Mouse (Mus musculus) frontal cortex, postnatal 25 days (tissue): ENCODE measurements around the gene Agpat2.

Source experiments
- DNase-seq, 2 experiments: peaks; one replicate each; pipeline ENCODE4 v3.0.0; 2022; ENCODE audit warnings: low spot score in 2 of 2

Gene Agpat2

DNA sequence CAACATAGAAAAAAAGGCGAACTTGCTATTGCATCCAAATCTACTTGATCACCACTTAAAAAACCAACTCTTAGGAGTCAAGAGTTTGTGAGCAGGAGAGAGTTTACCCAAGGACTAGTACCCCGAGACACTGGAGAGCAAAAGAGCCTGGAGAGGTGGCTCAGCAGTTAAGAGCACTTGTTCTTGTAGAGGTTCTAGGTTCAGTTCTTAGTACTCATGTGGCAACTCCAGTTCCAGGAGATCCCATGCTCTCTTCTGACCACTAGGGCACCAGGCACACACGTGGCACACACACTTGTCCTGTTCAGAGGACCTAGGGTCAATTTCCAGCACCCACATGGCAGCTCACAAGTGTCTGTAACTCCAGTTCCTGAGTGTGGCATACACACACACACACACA, 21.9 kb upstream of the Agpat2 start:
- no peak for DNase-seq

DNA sequence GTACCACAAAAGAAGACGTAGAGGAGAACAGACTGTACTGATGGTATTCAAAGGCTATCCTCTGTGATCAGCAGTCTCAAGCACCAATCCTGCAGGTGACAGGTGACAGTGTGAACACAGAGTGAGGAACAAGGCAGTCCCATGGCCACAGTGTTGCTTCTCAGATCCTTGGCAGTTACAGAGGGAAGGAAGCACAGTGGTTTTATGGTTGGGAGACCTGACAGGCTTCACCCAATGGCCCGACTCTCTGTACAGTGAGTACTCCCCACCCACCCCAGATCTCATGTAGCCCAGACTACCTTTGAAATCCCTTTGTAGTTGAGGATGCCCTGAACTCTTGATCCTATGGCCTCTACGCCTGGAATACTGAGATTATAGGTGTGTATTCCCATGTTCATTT, 21.2 kb upstream of the Agpat2 start:
- DNase-seq = no peak

DNA sequence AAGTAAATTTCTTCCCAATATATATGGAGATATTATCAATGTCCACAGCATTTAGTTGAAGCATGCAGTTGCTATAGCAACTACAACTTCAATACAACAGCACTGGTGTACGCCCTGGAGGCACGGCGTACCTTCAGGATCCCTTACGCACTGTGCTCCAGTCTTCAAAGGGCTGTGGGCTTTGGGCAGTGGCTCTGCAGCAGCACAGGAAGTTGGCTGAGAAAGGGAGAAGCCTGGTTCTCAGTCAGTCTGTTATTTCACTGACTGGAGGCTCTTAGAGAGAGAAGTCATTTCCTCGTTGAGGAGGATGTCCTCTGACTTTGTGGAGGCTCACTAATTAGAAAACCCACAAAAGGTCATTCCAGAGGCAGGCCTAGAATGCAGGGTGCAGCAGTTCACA, 18.8 kb upstream of the Agpat2 start:
- DNase-seq = no peak

DNA sequence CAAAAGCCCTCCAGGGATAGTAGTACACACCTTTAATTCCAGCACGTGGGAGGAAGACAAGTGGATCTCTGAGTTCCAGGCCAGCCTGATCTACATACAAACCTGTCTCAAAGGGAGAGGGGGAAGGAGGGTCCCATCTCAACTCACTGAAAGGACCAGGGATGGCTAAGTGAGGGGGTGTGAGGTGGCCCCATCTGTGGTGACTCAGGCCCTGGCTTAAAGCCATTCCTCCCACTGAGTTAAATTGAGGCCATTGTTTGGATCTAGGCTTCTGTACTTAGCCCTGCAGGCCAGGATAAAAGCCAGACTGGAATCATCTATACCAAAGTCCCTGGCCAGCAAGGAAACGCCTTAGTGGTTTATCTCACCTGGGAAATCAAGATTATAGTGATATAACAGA, 17.0 kb upstream of the Agpat2 start:
- no peak for DNase-seq

DNA sequence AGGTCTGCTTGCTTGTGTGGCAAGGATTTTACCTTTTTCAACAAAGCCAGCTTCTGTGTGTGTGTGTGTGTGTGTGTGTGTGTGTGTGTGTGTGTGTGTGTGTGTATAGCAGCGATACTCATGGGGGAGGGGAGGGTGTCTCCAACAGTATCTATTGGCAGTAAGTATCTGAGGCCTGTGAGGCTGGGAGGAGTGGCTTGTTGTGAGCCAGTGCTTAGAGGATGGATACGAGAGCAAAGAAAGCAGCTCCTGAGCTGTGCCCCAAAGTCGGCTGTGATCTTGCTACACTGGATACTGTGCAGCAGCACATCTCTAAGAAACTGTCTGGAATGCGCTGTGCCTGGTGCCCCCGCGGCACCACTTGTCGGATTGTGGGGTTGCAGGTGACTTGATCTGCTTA, 13.7 kb upstream of the Agpat2 start:
- DNase-seq = no peak

DNA sequence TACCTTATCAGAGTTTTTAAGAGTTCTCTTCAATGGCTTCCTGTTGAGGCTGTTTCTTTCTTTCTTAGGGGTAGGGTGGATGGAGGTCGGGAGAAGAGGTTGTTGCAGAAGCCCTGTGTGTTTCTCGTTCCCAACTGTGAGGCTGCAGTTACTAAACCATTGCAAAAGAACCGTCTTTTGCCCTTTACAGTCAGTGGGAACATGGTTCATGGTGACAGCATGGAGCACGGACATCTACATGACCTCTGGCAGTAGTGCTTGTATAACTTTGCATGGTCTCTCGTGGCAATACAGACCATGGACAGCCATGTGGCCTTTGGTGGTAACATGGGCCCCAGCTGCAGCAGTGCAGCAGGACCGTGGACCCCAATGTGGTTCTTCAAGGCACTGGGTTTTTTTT, 13.1 kb upstream of the Agpat2 start:
- no peak for DNase-seq

DNA sequence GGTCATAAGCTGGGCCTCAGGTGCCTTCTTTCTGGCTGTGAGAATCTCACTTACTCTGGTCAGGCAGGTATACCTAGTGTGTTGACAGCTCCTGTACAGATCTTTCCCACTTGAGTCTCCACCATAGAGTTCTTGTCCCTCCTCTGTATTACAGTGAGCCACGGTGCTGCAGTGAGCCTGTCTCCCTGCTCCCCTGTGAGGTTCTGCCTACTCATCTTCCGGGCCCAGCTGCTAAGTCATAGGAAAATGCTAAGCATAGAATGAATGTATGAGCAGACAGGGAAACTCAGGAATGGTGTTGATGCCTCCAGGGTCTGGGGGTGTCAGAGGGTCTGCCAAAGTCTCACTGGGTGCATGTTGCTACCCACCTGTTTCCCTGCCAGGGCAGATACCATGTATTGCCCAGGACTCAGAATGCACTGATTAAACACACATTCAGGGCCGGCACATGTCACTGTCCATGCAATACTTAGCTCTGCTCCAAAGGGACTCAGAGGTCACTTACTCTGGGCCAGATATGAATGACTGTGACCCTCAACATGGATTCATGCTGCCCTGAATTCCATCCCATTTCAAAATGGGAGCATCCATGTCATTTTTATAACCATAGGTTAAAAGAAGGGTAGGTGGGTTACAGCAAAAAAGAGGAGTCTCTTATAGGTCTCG, 11.4 kb upstream of the Agpat2 start:
- DNase-seq = no peak

DNA sequence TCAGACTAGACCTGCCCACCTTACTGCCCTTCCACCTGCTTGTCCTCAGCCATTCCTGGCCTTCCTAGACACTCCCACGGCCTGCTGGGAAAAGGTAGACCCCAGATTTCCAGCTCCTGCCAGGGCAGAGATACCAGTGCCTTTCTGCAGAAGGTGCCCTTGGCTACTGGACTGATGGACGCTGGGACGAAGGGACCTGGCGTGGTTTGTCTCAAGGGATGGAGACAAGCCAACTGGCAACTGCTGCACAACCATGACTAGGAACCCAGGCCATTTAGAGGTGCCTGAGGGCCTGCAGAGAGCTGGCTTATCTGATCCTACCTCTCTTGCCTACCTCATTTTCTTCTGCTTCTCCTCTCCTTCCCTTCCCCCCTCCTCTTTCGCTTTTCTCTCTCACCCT, 10.7 kb upstream of the Agpat2 start:
- DNase-seq = no peak

DNA sequence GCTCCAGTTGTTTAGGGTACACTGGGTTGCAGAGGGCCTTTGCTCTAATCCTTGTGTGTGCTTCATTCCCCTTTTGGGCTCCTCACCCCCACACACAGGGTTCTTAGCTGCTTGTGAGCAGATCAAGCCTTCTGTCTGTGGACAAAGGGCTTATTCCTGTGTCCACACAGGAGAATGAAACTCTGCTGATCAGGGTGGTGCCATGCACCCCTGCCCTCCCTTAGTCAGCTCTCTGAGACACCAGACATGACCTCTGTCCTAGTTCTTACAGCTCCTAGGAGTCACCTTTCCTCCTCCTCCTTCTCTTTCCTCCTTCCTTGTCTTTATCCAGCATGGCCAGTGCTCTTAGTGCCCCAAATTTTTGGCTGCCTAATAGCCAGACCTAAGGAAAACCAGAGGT, 7.7 kb upstream of the Agpat2 start:
- DNase-seq = no peak

DNA sequence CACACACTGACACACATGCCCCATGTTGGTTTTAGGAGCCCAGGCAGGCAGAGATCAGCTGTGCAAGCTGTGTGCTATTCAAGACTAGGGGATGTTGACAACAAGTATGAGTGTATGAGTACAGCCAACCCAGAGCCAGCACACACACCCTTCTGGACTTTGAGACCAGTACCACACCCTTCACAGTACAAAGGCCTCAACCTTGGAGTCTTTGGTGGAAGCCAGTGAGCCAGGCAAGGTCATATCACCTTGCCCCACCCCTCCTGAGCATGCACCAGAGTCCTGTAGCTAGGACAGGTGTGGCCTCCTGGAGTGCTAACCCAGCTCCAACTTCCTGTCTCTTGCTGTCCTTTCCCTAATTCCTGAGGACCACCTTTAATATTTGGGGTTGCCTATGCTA, 6.8 kb upstream of the Agpat2 start:
- no peak for DNase-seq

DNA sequence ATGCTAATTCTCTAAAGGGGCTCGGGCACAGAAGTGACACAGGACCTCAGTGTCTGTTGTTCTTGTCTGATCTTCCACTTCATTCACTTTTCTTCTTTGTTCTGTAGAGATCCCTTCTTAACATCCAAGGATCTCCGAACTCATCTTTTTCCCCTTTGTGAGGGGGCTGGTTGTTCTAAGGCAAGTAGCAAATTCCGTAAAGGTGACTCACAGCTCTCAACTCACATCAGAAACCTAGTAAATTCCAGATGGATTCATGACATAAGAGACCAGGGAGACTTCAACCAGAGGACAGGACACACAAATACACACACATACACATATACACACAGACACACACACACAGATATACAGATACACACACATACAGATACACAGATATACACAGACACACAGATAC, 6.3 kb upstream of the Agpat2 start:
- no peak for DNase-seq

DNA sequence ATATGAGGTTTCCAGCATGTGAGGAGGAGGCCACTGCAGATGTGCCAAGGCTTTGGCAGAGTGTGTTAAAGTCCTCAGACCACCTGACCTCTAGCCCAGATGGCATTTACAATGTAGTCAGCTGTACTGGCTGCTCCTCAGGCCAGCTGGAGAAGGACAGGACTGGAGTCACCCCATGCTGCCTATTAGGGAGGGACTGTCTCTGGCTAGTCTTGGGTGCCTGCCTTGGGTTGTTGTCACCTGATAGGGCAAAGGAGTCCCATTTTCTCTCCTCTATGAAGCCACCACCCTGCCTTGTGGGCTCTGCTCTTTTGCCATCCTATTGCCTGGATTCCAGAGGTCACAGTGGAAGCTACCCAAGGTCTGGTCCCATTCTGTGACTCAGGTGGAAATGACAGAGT, 5.0 kb upstream of the Agpat2 start:
- no peak for DNase-seq

DNA sequence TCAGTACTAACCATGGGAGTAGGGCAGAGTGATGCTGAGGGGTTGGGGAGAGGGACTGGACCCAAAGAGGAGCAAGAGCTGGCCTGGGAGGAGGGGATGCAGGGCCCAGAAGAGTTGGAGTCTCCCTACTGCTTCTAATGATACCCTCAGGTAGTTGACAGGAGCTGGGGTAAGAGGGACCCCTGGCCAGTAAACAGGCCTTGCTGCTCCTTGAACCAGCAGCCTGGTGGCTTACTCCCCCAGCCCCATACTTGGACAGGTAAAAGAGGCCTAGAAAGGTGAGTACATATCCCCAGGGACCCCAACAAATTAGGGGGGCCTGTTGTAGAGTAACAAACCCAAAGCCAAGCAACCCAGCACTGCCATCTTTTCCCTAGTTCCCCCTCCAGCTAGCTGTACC, 4.6 kb upstream of the Agpat2 start:
- DNase-seq = no peak

DNA sequence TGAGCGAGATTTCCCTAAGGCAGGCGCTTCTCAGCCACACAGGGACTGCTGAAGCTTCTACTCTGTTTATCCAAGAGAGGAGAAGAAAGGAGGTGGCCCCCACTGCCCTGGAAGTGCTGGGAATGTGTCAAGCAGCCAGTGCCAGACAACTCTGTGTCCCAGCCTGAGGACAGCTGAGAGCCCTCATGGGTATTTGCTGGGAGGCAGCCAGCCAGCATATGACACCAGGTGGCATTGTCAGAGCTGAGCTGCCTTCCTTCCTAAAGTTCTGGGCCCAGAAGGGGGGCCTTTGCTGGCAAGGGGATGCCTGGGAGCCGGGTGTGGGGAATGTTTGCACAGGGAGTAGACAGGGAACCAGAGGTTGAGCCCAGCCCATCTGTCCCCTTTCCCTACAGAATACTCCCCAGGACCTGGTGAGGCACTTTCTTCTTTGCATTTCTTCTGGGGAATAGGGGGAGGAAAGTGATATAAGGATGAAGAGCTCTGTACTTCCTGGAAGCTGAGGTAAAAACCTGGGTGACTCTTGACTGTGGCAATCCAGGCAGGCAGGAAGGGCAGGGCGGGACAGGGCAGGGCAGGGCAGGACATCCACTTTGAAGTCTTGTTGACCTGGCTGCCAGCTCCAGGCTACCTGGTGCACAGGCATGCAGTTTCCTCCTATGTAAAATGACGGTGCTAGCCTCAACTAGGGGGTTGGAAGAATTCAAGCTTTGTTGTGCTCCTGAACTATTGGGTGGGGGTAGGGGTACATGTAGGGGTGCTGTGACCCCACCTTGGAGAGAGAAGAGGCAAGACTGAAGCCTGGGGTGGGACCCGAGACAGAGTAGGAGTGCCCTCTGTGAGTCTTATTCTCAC, 3.1 kb upstream of the Agpat2 start:
- DNase-seq = no peak

DNA sequence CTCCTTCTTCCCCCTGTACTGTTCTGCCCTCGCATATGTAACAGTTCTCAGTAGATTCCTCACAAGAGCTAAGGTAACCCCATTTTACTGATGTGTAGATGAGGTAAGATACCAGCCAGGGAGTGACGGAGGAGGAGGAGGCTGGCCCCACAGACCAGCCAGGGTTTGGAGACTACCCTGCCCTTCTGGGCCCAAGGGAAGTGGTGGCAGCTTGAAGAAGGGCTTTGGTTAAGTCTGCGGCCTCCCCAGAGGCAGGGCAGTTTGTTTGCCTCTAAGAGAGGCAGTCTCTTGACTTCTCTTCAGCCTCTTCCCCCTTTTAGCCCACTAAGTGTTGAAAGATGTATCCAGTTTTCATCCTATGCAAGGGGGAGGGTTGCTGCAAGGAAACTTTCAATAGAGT, 2.4 kb upstream of the Agpat2 start:
- DNase-seq = no peak

DNA sequence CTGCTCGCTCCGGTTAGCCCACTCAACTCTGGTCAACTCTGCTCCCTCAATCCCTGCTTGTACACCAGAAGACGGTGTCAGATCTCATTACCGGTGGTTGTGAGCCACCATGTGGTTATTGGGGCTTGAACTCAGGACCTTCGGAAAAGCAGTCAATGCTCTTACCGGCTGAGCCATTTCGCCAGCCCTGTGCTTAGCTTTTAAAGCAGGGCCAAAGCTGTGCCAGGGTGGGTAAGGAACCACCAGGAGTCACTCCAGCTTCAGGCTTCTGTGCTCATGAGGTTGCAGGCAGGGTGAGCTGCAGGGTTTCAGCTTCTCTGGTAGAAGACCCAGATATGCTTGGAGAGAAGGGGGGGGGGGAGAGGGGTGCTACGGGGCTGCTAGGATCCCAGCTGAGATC, 1.1 kb upstream of the Agpat2 start:
- DNase-seq = no peak

DNA sequence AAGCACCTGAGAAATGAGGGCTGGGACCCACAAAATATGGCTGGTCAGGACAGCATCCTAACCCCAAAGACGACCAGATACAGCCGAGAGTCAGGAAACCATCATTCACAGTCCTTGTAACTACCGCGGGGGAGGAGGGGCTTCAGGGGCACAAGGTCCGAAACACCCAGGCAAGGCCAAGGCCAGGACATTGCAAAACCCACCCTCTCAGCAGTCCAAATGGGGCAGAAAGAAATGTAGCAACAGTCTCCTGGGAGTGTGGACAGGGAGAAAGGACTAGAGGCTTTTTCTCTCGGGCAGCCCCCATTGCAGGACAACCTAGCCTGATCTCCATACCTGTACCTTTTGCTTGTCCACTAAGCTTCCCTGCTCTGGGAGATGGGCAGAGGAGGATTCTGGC, 1.1 kb downstream of the Agpat2 start:
- no peak for DNase-seq

DNA sequence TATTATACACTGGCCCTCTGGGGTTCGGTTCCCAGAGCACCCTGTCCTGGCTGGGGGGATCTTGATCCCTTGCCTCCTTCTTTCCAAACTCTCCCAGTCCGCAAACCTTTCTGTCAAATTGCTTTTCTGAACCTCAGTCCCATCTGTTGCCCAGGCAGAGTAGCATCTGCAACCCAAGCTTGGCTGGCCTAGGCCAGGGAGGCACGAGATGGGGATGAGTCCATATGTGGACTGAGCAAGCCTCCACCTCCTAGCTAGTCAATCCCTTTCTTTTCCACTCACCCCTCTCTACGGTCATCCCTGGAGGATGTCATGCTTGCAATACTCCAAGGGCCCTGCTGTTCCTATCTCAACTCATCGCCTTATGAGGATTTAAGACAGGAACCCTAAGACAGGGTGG, 1.6 kb downstream of the Agpat2 start:
- no peak for DNase-seq

DNA sequence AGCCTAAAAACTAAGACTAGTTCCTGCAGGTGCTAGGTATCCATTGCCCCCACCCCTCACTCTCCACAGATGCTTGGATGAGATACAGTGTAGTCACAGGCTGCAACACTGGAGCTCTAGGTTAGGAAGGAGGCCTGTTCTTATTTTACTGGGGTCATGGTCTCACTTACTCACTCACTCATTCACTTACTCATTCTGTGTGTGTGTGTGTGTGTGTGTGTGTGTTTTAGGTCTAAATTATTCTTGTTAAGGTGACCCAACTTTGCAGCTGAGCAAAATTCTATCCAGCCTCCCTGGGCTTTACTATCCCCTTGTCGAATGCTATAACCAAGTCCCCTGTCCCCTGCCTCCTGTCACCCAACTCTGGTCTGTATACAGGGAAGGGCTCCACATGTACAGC, 2.6 kb downstream of the Agpat2 start:
- DNase-seq = no peak

DNA sequence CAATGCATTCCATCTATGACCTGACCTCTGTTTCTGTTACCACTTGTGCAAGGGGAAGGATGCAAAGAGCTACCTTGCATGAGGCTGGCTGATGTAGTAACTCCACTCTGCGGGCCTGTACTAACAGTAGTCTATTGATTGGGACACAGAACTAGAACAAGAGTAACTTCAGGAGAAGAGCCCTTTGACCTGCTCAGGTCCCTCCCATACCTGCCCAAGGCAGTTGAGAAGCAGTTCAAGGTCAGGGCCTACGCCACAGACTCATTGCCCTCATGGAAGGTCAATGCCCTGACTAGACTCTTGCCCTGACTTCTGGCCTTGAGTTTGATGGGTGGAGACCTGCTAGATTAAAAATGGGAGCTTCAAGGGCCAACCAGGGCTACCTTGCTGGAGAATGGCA, 3.6 kb downstream of the Agpat2 start:
- DNase-seq = no peak

DNA sequence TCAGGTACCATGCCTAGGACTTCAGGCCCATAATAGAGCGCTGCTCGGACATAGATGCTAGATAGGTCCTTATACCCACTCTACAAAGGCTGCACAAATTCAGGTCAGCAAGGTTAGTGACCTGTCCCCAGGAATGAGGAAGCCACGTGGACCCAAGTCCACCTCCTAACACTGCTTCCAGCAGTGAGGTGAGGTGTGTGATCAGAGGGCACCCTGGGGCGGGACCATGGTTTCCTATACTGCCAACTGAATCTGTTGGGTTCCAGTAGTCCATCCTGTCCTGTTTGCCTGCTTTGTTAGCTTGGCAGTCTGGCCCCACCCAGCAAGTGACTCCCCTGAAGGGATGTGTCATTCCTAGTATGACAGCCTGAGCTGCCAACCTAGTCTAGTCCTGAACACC, 4.3 kb downstream of the Agpat2 start:
- DNase-seq = no peak

DNA sequence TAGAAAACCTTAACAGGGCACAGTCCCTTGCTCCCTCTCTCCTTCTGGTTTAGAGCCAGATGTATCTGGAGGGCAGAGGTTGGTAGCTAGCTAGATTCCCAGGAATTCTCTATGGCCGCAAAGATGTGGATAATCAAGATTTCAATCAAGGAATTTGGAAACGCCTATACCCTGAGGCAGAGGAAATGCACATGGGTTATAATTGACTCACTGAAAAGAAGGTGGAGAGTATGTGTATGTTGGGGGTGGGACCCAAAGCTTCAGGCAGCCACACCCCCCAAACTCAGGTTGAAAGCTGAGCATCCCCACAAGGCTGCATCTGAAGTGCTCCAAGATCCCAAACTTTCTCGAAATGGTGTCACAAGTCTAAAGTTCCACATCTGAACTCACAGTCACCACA, 5.8 kb downstream of the Agpat2 start:
- DNase-seq = no peak

DNA sequence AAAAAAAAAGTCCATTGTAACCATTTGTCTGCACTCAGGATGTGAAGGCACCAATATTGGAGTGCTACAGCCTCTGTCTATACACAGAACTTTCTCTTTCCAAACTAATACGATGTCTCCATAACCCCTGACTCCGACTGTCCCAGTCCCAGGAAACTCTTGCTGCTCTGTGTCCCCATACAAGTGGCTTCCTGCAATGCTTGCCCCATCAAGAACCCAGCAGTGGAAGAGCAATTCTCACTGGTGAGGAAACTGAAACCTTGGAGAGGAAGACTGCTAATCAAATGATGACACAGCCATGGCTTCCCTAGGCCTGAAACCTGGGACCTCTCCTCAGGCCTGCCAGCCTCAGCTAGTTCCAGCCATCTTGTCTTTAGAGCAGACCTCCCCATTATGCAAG, 6.4 kb downstream of the Agpat2 start:
- no peak for DNase-seq

DNA sequence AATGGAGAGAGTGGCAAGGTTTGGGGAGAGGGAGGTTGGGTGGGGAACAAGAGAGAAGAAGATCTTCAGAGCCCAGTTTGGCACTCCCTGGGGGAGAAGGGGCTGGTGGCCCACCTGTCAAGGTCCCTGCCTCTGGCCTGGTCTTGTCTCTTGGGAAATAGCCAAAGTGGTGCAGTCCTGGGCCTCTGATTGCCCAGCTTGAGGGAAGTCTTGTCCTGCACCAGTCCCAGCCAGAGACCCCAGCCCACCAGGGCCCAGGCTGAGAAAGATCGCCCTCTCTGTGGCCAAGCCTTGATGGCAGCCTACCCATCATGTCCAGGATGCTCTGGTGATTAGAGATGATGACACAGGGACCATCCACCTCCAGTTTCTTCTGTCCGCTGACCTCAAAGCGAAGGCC, 7.3 kb downstream of the Agpat2 start:
- no peak for DNase-seq
